In genomic region chr4:41050726-41051675, GRCm38 (mm10) we compare ENCODE assay signal across 8 mouse cellular contexts. TPM values are rescaled to one million over a fixed set of nuclear protein-coding genes. Genes with fewer than 3 reads are reported as not detected.
DNase-seq lines count a peak whose midpoint lies in the region; ATAC-seq lines count a peak whose summit lies in the region.

No protein-coding gene starts in this region.

- H3K4me2 ChIP-seq in hindbrain, embryonic 16.5 days (ENCODE audit: low read length): peak overlapping the region; percentile 53

- ATAC-seq in hindbrain, embryonic 16.5 days: peak; percentile 77

- no peaks in the 10 kb centered on the region for H3K27me3 ChIP-seq in hindbrain, embryonic 16.5 days (replicated peaks; ENCODE audit: control insufficient read depth, insufficient read depth, low read length)

- H3K36me3 ChIP-seq in hindbrain, embryonic 16.5 days (ENCODE audit: control insufficient read depth, insufficient read depth, low read length): no peaks in the 10 kb centered on the region

- peak; percentile 86 for DNase-seq in R1 (ENCODE audit: low read depth, low spot score)
- DNase-seq in cerebellum, postnatal 25 days: peak; percentile 87 to 93
- peak; percentile 79 to 88 for DNase-seq in frontal cortex, postnatal 36 days (ENCODE audit: low spot score in 2 of 2)
- DNase-seq in left cerebral cortex, adult 11 months (ENCODE audit: low spot score): peak; percentile 57
- DNase-seq in lung, postnatal 4 days: peak; percentile 75 to 86
- DNase-seq in retina, postnatal 7 days (ENCODE audit: low read depth, low spot score): peak; percentile 79
- peak; percentile 92 for DNase-seq in urinary bladder, postnatal 14 days (ENCODE audit: low spot score)

- 0 out of 2 replicates have a peak overlapping the region, but pooled peaks have one; percentile 15 for H3K4me3 ChIP-seq in hindbrain, embryonic 16.5 days (ENCODE audit: low read length)

- 33% methylated on average over 16 of the region's 16 CpGs for WGBS in hindbrain, embryonic 16.5 days

- H3K9ac ChIP-seq in hindbrain, embryonic 16.5 days (ENCODE audit: low read depth, low read length): peak overlapping the region; percentile 46

- H3K9me3 ChIP-seq in hindbrain, embryonic 16.5 days (ENCODE audit: control insufficient read depth, low read length): no peaks in the 10 kb centered on the region

- peaks cover 3% of the 10 kb centered on the region for H3K4me1 ChIP-seq in hindbrain, embryonic 16.5 days (ENCODE audit: control insufficient read depth, insufficient read depth, low read depth, low read length)

- H3K27ac ChIP-seq in hindbrain, embryonic 16.5 days (ENCODE audit: low read depth, low read length): no peak overlapping the region

RNA-seq across cellular contexts. Expression of gene Aqp7, which starts 3.1 kb away (rescaled TPM):
- 0.07 TPM in 1 of 2 replicates, not detected in the other for polyA plus RNA-seq in hindbrain, embryonic 16.5 days (2015; fragmentation: Nextera tagmentation; extraction: Ambion mirVana)

RNA-seq across cellular contexts. Expression of gene Aqp3, which starts 47.0 kb away (rescaled TPM):
- polyA plus RNA-seq in hindbrain, embryonic 16.5 days (2015; fragmentation: Nextera tagmentation; extraction: Ambion mirVana): 0.16 TPM in 1 of 2 replicates, not detected in the other
